Mouse (Mus musculus) brain, embryonic 14.5 days (tissue): ENCODE measurements around the gene Dnpep. TPM values are rescaled to one million over a fixed set of nuclear protein-coding genes. Genes with fewer than 3 reads are reported as not detected.

Experiments
- DNase-seq: peaks from one replicate; pipeline ENCODE4 v3.0.0-alpha.2; 2011; ENCODE audit warnings: low read depth
- CTCF ChIP-seq: fragments of 200-500 bp; IDR thresholded peaks from 2 replicates; pipeline ENCODE4 v1.5.1; 2012; ENCODE audit warnings: inconsistent platforms, mild to moderate bottlenecking, moderate library complexity, borderline replicate concordance; ENCODE audit not compliant: insufficient read depth, insufficient read length; ENCODE audit errors: extremely low read depth
- POLR2A ChIP-seq: fragments of 200-500 bp; IDR thresholded peaks from 2 replicates; pipeline ENCODE4 v1.6.1; 2012; ENCODE audit warnings: mild to moderate bottlenecking, inconsistent platforms, borderline replicate concordance; ENCODE audit not compliant: poor library complexity, insufficient read depth, insufficient read length, severe bottlenecking; ENCODE audit errors: extremely low read depth
- polyA plus RNA-seq: library from polyadenylated mRNA; depleted of rRNA; stranded (reverse); fragments of >200 nt; gene quantifications from 2 replicates; pipeline ENCODE4 v1.2.3, GENCODE M21; 2012; rRNA removed

Gene Dnpep
- polyA plus RNA-seq, 1 experiment: 140 TPM

DNA sequence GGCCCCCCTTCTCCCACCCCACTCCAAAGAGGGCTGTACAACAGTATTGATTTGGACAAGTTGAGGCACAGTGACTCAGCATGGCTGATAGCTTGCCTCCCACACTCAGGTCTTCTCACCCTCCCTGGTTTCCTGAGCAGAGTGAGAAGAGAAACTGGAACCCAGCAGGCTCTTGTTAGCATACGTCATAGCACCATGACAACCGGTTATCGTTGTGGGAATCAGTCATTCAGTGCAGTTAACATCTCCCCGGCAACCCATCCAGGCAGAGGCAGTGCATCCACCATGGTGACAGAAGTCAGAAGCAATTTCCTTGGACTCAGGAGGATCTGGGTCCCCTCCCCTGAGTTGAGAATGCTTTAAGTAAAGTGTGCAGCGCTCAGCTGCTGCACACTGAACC lies 34.8 kb downstream of the Dnpep start:
- DNase-seq: peak; percentile 64
- TF ChIP-seq POLR2A (no peak), CTCF (no peak)

DNA sequence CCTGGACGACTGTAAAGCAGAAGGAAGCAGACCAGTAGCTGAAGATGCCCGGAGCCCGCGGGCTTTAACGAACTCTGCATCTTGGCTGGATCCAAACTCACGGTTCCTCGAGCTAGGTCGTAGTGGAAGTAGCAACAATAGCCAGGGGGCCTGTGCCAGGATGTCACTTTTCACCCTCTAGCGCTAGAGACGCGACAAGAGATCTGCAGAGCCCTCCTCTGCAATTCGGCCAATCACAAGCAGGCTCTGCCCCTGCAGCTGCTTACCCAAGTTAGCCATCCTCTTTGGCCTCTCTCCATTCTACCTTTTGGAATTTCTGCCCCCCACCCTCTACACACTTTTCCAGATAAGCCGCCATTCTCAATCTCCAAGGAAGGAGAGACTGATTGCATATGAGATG lies 39.6 kb downstream of the Dnpep start, which contains the start of gene Resp18:
Resp18 (minus strand) TSS at position 188 of the 400 bp plus-strand sequence.
- no peak for TF ChIP-seq CTCF
- no peak for TF ChIP-seq POLR2A

DNA sequence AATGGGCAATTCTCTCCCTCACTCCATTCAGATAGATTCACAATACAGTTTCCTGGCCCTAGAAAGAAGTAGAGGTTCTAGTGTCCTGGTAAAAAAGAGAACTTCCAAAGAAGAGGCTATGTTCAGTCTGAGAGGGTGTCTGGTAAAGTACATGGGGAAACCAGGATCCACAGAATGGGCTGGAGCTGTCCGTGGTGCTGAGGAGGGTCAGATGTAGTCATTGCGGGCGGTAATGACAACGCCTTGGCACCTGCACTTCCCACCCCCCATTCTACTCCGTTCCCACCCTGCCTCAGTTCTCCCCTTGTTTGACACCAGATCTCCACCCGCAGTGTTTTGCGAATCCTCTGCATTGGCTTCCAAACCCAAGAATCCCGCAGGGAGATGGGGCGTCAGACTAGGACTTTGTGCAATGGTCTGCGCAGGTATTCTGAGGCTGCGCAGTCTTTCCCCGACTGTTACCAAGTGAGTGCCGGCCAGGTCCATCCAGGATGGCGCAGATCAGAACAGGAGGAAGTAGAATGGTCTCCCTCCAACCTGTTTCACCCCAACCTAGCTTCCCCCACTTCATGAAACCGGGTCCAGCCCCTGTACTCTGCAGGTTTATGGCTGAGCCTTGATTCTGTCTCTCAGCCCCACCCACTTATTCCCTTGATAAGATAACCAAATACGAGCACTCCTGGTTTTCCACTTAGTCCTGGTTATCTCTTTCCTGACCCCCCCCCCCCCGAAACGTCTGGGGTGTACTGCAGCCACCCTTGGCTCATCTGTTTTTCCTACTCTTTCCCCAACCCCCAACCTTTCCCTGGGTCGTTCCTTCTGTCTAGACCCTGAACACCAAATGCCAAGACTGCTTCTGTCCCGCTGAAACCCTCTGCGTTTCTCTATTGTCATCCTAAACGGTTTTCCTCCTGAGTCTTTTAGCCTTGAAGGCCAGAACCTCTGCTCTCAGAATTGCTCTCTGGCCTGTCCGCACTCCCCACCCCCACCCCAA lies 40.3 kb downstream of the Dnpep start:
- TF ChIP-seq CTCF (no peak), POLR2A (no peak)
- peak; percentile 50 for DNase-seq

More for the DNA sequence above, 39.6 kb downstream of the Dnpep start, which contains the start of gene Resp18:
- peak; percentile 54 for DNase-seq

DNA sequence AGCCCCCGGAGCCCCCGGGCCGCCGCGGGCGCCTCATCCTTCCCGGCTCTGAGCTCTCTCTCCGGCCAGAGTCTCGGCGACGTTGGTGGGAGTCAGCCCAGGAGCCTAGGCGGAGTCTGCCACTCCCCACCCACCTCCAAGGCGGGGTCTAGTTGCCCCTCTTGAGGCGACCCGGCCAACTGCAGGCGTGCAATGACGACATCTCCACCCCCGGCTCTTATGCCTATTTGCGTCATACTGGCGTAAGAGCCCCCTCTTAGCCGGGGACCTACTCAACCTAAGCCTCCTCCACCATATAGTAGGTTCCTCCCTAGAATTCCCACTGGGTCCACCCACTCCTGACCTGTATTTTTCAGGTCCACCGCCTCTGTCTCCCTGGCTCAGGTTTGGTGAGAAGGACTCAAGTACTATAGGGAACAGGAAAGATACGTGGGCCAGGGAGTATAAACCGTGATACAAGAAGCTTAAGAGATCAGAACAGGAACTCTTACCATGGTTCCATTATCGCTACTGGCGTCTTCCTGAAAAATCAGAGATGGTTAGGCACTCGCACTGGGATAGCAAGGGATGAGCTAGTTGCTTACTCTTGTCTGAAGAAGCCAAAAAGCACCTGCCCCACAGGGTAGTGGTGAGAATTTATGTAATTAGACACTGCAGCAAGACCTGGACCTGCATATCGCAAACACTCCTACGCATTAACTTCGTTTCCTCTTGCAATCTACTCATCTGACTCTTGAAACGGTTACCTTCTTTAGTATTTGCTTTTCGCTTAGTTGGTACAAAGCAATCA lies 53.5 kb downstream of the Dnpep start, which contains the start of gene Ptprn:
Ptprn (minus strand) TSS at position 412 of the 790 bp plus-strand sequence.
- peak; percentile 73 for DNase-seq
- TF ChIP-seq CTCF (peak; percentile 27; the same call in 1 of the 2 replicates), POLR2A (no peak)

DNA sequence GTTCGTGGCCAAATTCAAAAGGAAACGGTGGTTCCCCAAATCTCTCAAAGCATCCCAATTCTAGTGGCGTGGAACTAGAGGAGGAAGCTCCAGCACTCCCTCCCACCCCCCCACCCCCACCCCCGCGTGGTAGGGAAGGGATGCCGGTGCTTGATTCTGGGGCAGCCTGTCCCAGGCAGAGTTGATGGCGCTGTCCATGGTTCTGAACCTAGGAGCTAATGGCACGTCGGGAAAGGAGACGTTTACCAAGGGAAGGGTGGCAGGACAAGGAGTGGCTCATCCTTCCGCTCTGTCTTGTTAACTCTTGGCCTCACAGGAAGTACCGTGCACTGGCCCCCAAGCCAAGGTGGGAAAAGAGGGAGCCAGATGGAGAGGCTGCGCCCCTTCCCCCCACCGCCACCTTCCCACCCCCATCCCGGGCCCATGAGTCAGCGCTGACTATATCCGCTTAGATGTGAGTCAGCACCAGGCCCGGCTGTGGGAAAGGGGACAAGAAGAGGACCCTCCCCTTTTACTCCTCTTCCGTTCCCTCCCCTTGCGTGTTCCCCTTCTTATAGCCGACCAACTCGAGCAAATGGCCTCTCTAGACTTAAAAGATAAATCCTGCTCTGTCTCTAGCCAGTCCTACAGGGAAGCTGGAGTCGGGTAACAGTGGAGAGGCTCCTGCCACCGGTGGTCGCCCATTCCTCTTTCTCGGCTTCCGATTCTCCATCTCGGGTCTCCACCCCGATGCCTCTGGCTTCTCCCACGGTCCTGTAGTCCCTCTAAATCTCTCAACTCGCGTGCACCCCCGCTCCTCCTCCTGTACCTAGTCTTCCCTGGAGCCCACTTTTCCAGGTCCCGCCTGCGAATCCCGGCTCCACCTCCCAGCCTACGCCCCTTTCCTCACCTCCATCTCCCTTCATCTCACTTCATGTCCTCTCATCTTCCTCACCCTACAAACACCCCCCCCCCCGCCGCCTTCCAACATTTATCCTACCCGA lies 54.5 kb downstream of the Dnpep start:
- DNase-seq: peak; percentile 47
- TF ChIP-seq CTCF: no peak
- no peak for TF ChIP-seq POLR2A

DNA sequence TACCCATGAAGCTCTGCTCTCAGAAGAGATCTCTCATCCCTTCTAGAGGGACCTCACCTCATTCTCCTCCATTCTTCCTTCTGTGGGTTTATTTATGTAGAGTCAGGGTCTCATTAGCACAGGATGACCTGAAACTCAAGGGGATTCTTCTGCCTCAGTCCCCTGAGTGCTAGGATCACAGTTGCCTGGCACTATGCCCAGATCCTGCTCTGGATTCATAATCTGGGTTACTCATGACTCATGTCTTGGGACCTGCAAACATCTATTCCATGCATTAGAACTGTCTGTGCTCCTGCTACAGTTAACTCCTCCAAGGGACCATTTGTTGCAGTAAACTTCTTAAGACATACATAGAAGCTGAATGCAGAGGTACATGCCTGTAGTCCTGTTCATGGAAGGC lies 56.5 kb downstream of the Dnpep start:
- TF ChIP-seq CTCF (no peak), POLR2A (no peak)
- no peak for DNase-seq

Other genes with a start within 250 kb of the Dnpep start
- gene Nhej1, start 192.8 kb downstream of the Dnpep start, polyA plus RNA-seq: 2.4 and 2.6 TPM in 2 replicates
- 0.06 TPM in 1 of 2 replicates, not detected in the other for gene Slc23a3, start 184.1 kb downstream of the Dnpep start, polyA plus RNA-seq
- gene Cnppd1, start 175.3 kb downstream of the Dnpep start, polyA plus RNA-seq: 59.8 and 64.9 TPM in 2 replicates
- 184 and 196 TPM in 2 replicates for gene Retreg2, start 175.2 kb downstream of the Dnpep start, polyA plus RNA-seq
- 47.4 and 58.5 TPM in 2 replicates for gene Zfand2b, start 149.3 kb downstream of the Dnpep start, polyA plus RNA-seq
- gene Abcb6, start 137.6 kb downstream of the Dnpep start, polyA plus RNA-seq: 32.6 and 40.9 TPM in 2 replicates
- gene Ankzf1, start 125.8 kb downstream of the Dnpep start, polyA plus RNA-seq: 22.6 and 34.6 TPM in 2 replicates
- 63.2 and 68.4 TPM in 2 replicates for gene Atg9a, start 125.8 kb downstream of the Dnpep start, polyA plus RNA-seq
- gene Glb1l, start 107.2 kb downstream of the Dnpep start, polyA plus RNA-seq: 30.9 and 37.9 TPM in 2 replicates
- 214 and 265 TPM in 2 replicates for gene Stk16, start 107.2 kb downstream of the Dnpep start, polyA plus RNA-seq
- gene Tuba4a, start 98.1 kb downstream of the Dnpep start, polyA plus RNA-seq: 3.3 and 7.9 TPM in 2 replicates
- gene A630095N17Rik, start 85.9 kb downstream of the Dnpep start, polyA plus RNA-seq: not detected in 2 replicates
- gene Dnajb2, start 81.6 kb downstream of the Dnpep start, polyA plus RNA-seq: 52.4 and 53.3 TPM in 2 replicates
- 33.4 and 53.4 TPM in 2 replicates for gene Ptprn, start 53.5 kb downstream of the Dnpep start, polyA plus RNA-seq
- gene Resp18, start 39.6 kb downstream of the Dnpep start, polyA plus RNA-seq: 78.9 and 87.2 TPM in 2 replicates
- 1.0 and 1.4 TPM in 2 replicates for gene Des, start 42.3 kb upstream of the Dnpep start, polyA plus RNA-seq
- gene Speg, start 57.3 kb upstream of the Dnpep start, polyA plus RNA-seq: 49.2 and 56.1 TPM in 2 replicates
- gene Gmppa, start 117.9 kb upstream of the Dnpep start, polyA plus RNA-seq: 98.7 and 144 TPM in 2 replicates
- gene Asic4, start 132.4 kb upstream of the Dnpep start, polyA plus RNA-seq: 23.3 and 41.3 TPM in 2 replicates
- 71.7 and 78.3 TPM in 2 replicates for gene Chpf, start 161.3 kb upstream of the Dnpep start, polyA plus RNA-seq
- 46.9 and 57.2 TPM in 2 replicates for gene Tmem198, start 161.5 kb upstream of the Dnpep start, polyA plus RNA-seq
- gene Obsl1, start 188.5 kb upstream of the Dnpep start, polyA plus RNA-seq: 54.3 and 57.6 TPM in 2 replicates
- gene Inha, start 189.1 kb upstream of the Dnpep start, polyA plus RNA-seq: 63.9 and 70.0 TPM in 2 replicates
- 36.5 and 40.6 TPM in 2 replicates for gene Stk11ip, start 203.5 kb upstream of the Dnpep start, polyA plus RNA-seq
- gene Slc4a3, start 228.3 kb upstream of the Dnpep start, polyA plus RNA-seq: 59.4 and 61.2 TPM in 2 replicates